In genomic region chrX:73639901-73640469, GRCm38 (mm10) we compare ENCODE assay signal across 7 mouse cellular contexts. TPM values are rescaled to one million over a fixed set of nuclear protein-coding genes. Genes with fewer than 3 reads are reported as not detected.
A peak's percentile ranks its signal among the peaks of the same experiment; 100 is the strongest.
DNase-seq lines count a peak whose midpoint lies in the region; ATAC-seq lines count a peak whose summit lies in the region.

No protein-coding gene starts in this region.

- DNase-seq in right cerebral cortex, postnatal 14 days: peak; percentile 22
- DNase-seq in right cerebral cortex, postnatal 10 days (ENCODE audit: low spot score in 2 of 2): no peak
- DNase-seq in liver, embryonic 13.5 days: no peak
- no peak for DNase-seq in gastrocnemius, adult 18-20 months (ENCODE audit: low spot score)
- DNase-seq in right cerebral cortex, postnatal 36 days (ENCODE audit: low spot score in 2 of 2): no peak

- H3K9ac ChIP-seq in forebrain, embryonic 13.5 days: peak overlapping the region; percentile 16; the same call in 1 of the 2 replicates
- peak overlapping the region; percentile 29; the same call in 1 of the 2 replicates for H3K9ac ChIP-seq in liver, embryonic 13.5 days
- H3K9ac ChIP-seq in stomach, embryonic 16.5 days (ENCODE audit: low read length): peak overlapping the region; percentile 60

- ATAC-seq in forebrain, embryonic 13.5 days: no peak
- no peak for ATAC-seq in liver, embryonic 13.5 days (ENCODE audit: low read depth)
- ATAC-seq in stomach, embryonic 16.5 days (ENCODE audit: insufficient read depth, low FRiP score): no peak

- peak overlapping the region; percentile 58 for H3K4me2 ChIP-seq in forebrain, embryonic 13.5 days
- H3K4me2 ChIP-seq in liver, embryonic 13.5 days: peak overlapping the region; percentile 58
- peak overlapping the region; percentile 63 for H3K4me2 ChIP-seq in stomach, embryonic 16.5 days (ENCODE audit: low read depth, low read length)

- no peak overlapping the region for H3K27ac ChIP-seq in forebrain, embryonic 13.5 days
- H3K27ac ChIP-seq in liver, embryonic 13.5 days: no peak overlapping the region
- H3K27ac ChIP-seq in stomach, embryonic 16.5 days (ENCODE audit: low read length): no peak overlapping the region

- no peaks in the 10 kb centered on the region for H3K9me3 ChIP-seq in forebrain, embryonic 13.5 days (replicated peaks)
- no peaks in the 10 kb centered on the region for H3K9me3 ChIP-seq in liver, embryonic 13.5 days (replicated peaks)
- no peaks in the 10 kb centered on the region for H3K9me3 ChIP-seq in stomach, embryonic 16.5 days (replicated peaks; ENCODE audit: control insufficient read depth, low read length)

- peak overlapping the region; percentile 33 for H3K4me3 ChIP-seq in forebrain, embryonic 13.5 days
- H3K4me3 ChIP-seq in liver, embryonic 13.5 days (replicated peaks): peak overlapping the region; percentile 52
- H3K4me3 ChIP-seq in stomach, embryonic 16.5 days (replicated peaks; ENCODE audit: low read length): peak overlapping the region; percentile 45

- H3K27me3 ChIP-seq in forebrain, embryonic 13.5 days: peaks cover 62% of the 10 kb centered on the region
- H3K27me3 ChIP-seq in liver, embryonic 13.5 days: peaks cover 70% of the 10 kb centered on the region
- peaks cover 29% of the 10 kb centered on the region for H3K27me3 ChIP-seq in stomach, embryonic 16.5 days (ENCODE audit: control insufficient read depth, insufficient read depth, low read length)

- H3K36me3 ChIP-seq in forebrain, embryonic 13.5 days (ENCODE audit: poor library complexity, severe bottlenecking): no peaks in the 10 kb centered on the region
- H3K36me3 ChIP-seq in liver, embryonic 13.5 days: no peaks in the 10 kb centered on the region
- H3K36me3 ChIP-seq in stomach, embryonic 16.5 days (ENCODE audit: control insufficient read depth, insufficient read depth, low read length): no peaks in the 10 kb centered on the region

- 30% methylated on average over 37 of the region's 41 CpGs for WGBS in forebrain, embryonic 13.5 days
- WGBS in liver, embryonic 13.5 days (ENCODE audit: insufficient replicate concordance): 15% methylated on average over 41 of the region's 41 CpGs
- 15% methylated on average over 39 of the region's 41 CpGs for WGBS in stomach, embryonic 16.5 days

- H3K4me1 ChIP-seq in forebrain, embryonic 13.5 days: peaks cover 11% of the 10 kb centered on the region
- H3K4me1 ChIP-seq in liver, embryonic 13.5 days (replicated peaks): no peaks in the 10 kb centered on the region
- H3K4me1 ChIP-seq in stomach, embryonic 16.5 days (ENCODE audit: control insufficient read depth, insufficient read depth, low read length): 0 out of 2 replicates have a peak, but pooled peaks cover 4% of the 10 kb centered on the region

RNA-seq across cellular contexts. Expression of gene Dusp9, which starts 0.8 kb away (rescaled TPM):
- 0.90 and 1.5 TPM in 2 replicates for polyA plus RNA-seq in forebrain, embryonic 13.5 days (2015; fragmentation: Nextera tagmentation; extraction: Ambion mirVana)
- polyA plus RNA-seq in liver, embryonic 13.5 days (2015; fragmentation: Nextera tagmentation; extraction: Ambion mirVana): 36.2 and 36.4 TPM in 2 replicates
- 8.2 and 9.0 TPM in 2 replicates for polyA plus RNA-seq in stomach, embryonic 16.5 days (2015; fragmentation: Nextera tagmentation; extraction: Ambion mirVana)
- not detected for total RNA-seq in gastrocnemius, adult 18-20 months (2021)

RNA-seq across cellular contexts. Expression of gene Pnck, which starts 19.9 kb away (rescaled TPM):
- polyA plus RNA-seq in forebrain, embryonic 13.5 days (2015; fragmentation: Nextera tagmentation; extraction: Ambion mirVana): 57.5 and 66.5 TPM in 2 replicates
- 1.1 and 1.2 TPM in 2 replicates for polyA plus RNA-seq in liver, embryonic 13.5 days (2015; fragmentation: Nextera tagmentation; extraction: Ambion mirVana)
- polyA plus RNA-seq in stomach, embryonic 16.5 days (2015; fragmentation: Nextera tagmentation; extraction: Ambion mirVana): 22.4 and 24.4 TPM in 2 replicates
- total RNA-seq in gastrocnemius, adult 18-20 months (2021): 10 to 100 TPM in 1 of 2 experiments, 1 to 10 TPM in 1; 8.6 to 11.6 TPM

RNA-seq across cellular contexts. Expression of gene Slc6a8, which starts 33.0 kb away (rescaled TPM):
- polyA plus RNA-seq in forebrain, embryonic 13.5 days (2015; fragmentation: Nextera tagmentation; extraction: Ambion mirVana): 6.2 and 6.4 TPM in 2 replicates
- 0.38 and 0.41 TPM in 2 replicates for polyA plus RNA-seq in liver, embryonic 13.5 days (2015; fragmentation: Nextera tagmentation; extraction: Ambion mirVana)
- 6.7 and 7.1 TPM in 2 replicates for polyA plus RNA-seq in stomach, embryonic 16.5 days (2015; fragmentation: Nextera tagmentation; extraction: Ambion mirVana)
- 100 to 1,000 TPM; 108 to 141 TPM for total RNA-seq in gastrocnemius, adult 18-20 months (2021)

Comparison
In these comparisons a context has a peak if more than half of its experiments do, and no peak if none do; other contexts are left out.
1. RNA of gene Pnck, which starts 19.9 kb away (polyA plus RNA-seq): 57.5 to 66.5 TPM in forebrain, embryonic 13.5 days and 22.4 to 24.4 TPM in stomach, embryonic 16.5 days; 1.1 to 1.2 TPM in liver, embryonic 13.5 days; every median in the first group is over 10 times any median in the second.
2. Peak in every context shown above with its lines, with median percentiles within 50 percentile points of each other: H3K4me2 ChIP-seq, H3K4me3 ChIP-seq and H3K9ac ChIP-seq.